Mouse (Mus musculus) adrenal gland, postnatal 36 days (tissue): ENCODE data around the gene Cd160. TPM values are rescaled to one million over a fixed set of nuclear protein-coding genes. Genes with fewer than 3 reads are reported as not detected.

Source experiments
- DNase-seq, 2 experiments: peaks; one replicate each; pipeline ENCODE4 v3.0.0; 2021; ENCODE audit warnings: mixed read lengths in 1 of 2
- total RNA-seq, 2 experiments: library from RNA; stranded (reverse); gene quantifications; 2 replicates each; pipeline ENCODE4 v1.2.3; 2021

Gene Cd160
- total RNA-seq, 2 experiments from 2014 or later: 0.16 TPM; not detected in 1

GRCm38 (mm10) chr3:96757691-96758090 is 71.5 kb downstream of the Cd160 start:
- no peak for DNase-seq

GRCm38 (mm10) chr3:96755935-96756334 is 73.2 kb downstream of the Cd160 start:
- no peak for DNase-seq

Other genes with a start within 250 kb of the Cd160 start
- 10 to 100 TPM; 29.4 to 33.3 TPM for gene Polr3gl, start 235.2 kb downstream of the Cd160 start, total RNA-seq
- gene Ankrd34a, start 232.7 kb downstream of the Cd160 start, total RNA-seq: 1 to 10 TPM in 1 of 2 experiments, under 1 TPM in 1; 0.95 to 1.0 TPM
- 10 to 100 TPM; 29.3 to 52.1 TPM for gene Lix1l, start 228.2 kb downstream of the Cd160 start, total RNA-seq
- 10 to 100 TPM; 68.3 to 73.5 TPM for gene Rbm8a, start 199.4 kb downstream of the Cd160 start, total RNA-seq
- 10 to 100 TPM; 40.4 to 58.4 TPM for gene Pex11b, start 194.0 kb downstream of the Cd160 start, total RNA-seq
- gene Gm42957, start 193.9 kb downstream of the Cd160 start, total RNA-seq: under 1 TPM; 0.33 to 0.46 TPM
- 1 to 10 TPM; 1.3 to 2.3 TPM for gene Itga10, start 183.8 kb downstream of the Cd160 start, total RNA-seq
- gene Ankrd35, start 159.2 kb downstream of the Cd160 start, total RNA-seq: 1 to 10 TPM; 1.3 to 3.9 TPM
- gene Pias3, start 133.0 kb downstream of the Cd160 start, total RNA-seq: 10 to 100 TPM; 24.2 to 24.4 TPM
- under 1 TPM; 0.49 to 0.66 TPM for gene Nudt17, start 120.8 kb downstream of the Cd160 start, total RNA-seq
- gene Polr3c, start 101.7 kb downstream of the Cd160 start, total RNA-seq: 10 to 100 TPM; 24.4 to 32.0 TPM
- 10 to 100 TPM; 37.4 to 43.1 TPM for gene Rnf115, start 101.7 kb downstream of the Cd160 start, total RNA-seq
- gene Pdzk1, start 67 bp downstream of the Cd160 start, total RNA-seq: not detected
- 1 to 10 TPM in 1 of 2 experiments, under 1 TPM in 1; 0.76 to 3.6 TPM for gene Gja5, start 75.3 kb upstream of the Cd160 start, total RNA-seq
- 10 to 100 TPM; 34.7 to 38.5 TPM for gene Gpr89, start 76.0 kb upstream of the Cd160 start, total RNA-seq
- gene Gja8, start 96.7 kb upstream of the Cd160 start, total RNA-seq: not detected